Mouse (Mus musculus) myocyte (in vitro differentiated cells): Measurements from ENCODE around the gene Frk.
A peak's percentile ranks its signal among the peaks of the same experiment; 100 is the strongest.

ENCODE experiments used
- MAX ChIP-seq: IDR thresholded peaks from one replicate; pipeline ENCODE4 v1.6.1; 2011; ENCODE audit warnings: low read depth, mild to moderate bottlenecking, control low read depth
- MYOD1 ChIP-seq, 3 experiments: IDR thresholded peaks; one replicate each; pipeline ENCODE4 v1.6.1; 2011; ENCODE audit warnings: control low read depth in 2 of 3, low read depth in 2 of 3, mild to moderate bottlenecking in 2 of 3, moderate library complexity in 1 of 3; ENCODE audit not compliant: insufficient read length in 2 of 3, control insufficient read depth in 1 of 3
- MYOG ChIP-seq, 3 experiments: IDR thresholded peaks; one replicate each; pipeline ENCODE4 v1.6.1; 2011; ENCODE audit warnings: control low read depth in 2 of 3, low read depth in 2 of 3, mild to moderate bottlenecking in 2 of 3; ENCODE audit not compliant: insufficient read length in 2 of 3, control insufficient read depth in 1 of 3, insufficient read depth in 1 of 3
- POLR2A ChIP-seq: IDR thresholded peaks from one replicate; pipeline ENCODE4 v1.6.1; 2011; ENCODE audit warnings: low read depth, mild to moderate bottlenecking, control low read depth, moderate library complexity; ENCODE audit not compliant: insufficient read length
- POLR2AphosphoS2 ChIP-seq: IDR thresholded peaks from one replicate; pipeline ENCODE4 v1.6.1; 2011; ENCODE audit warnings: low read depth, control low read depth; ENCODE audit not compliant: insufficient read length
- SRF ChIP-seq: IDR thresholded peaks from one replicate; pipeline ENCODE4 v1.6.1; 2011; ENCODE audit warnings: low read depth; ENCODE audit not compliant: control insufficient read depth, insufficient read length
- USF1 ChIP-seq: IDR thresholded peaks from one replicate; pipeline ENCODE4 v1.6.1; 2011; ENCODE audit warnings: low read depth, mild to moderate bottlenecking, control low read depth, moderate library complexity

DNA sequence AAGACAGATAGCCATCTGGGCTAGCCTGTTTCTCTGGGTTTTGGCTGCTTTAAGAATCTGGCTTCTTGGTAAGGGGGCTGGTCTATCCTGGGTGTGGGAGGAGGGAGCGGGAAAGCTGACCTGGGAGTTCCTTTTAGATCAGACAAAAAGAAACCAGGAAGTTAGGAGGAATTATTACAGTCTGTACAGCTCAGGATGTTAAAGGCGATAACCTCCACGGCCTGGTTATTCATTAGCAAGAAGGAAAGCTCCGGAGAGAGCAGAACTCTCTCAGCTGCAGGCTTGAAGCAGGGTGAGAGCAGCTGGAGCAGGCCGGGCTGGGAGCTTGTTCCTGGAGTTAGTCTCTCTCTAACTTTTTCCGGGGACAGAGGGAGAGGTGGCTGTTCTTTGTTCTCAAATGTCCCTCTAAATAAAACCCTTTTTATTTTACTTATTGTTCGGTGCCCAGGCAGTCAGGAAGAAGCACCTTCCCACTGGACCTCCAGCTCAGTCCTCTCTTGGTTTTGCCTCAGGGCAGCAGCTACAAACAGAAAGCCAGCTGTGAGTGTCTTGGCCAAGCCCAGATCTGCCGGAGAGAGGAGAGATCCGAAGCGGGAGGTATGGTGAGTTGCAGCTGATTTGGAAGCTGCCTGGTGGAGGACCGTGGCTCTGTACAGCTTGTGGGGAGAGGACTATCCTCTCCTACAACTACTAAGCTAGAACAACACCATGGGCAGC, at the start of gene Frk:
- TF ChIP-seq MYOD1 (IDR thresholded peaks at IDR 0.05; ENCODE audit: control insufficient read depth in 1 of 3, insufficient read length in 2 of 3, low read depth in 2 of 3) (peak in 1 of 3 experiments; percentile 3), SRF (no peak), POLR2A (peak; percentile 4), USF1 (no peak), MAX (no peak), POLR2AphosphoS2 (no peak), MYOG (IDR thresholded peaks at IDR 0.05; ENCODE audit: control insufficient read depth in 1 of 3, insufficient read depth in 1 of 3, insufficient read length in 2 of 3, low read depth in 2 of 3) (no peak)
